Mouse (Mus musculus): ENCODE measurements at regions not wholly inside any gene's neighbourhood (a gene's known extent, or its start where the extent isn't known, plus 50 kb on each side); places are given as distances from the start of the nearest gene placed in this dataset.

DNA sequence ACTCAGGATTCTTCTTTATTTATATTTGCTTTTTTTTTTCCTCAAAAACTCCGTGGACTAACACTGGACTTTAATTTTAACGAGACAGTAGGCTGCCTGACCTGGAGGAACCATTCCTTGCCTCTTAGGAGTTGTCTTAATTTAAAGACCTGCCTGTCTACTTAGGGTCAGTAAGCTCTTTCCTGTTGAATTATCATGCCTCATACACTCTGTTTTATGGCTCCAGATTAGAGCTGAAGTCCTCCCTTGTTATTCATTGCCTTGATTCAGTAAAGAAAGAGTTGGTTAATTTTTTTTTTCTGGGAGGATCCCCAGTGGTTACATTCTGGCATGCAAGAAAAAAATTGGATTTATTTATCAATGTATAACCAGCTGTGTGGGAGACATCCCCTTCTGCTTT lies 187.3 kb upstream of the Cdh6 start:
- TF ChIP-seq CTCF (IDR thresholded peaks at IDR 0.05; ENCODE audit: insufficient read depth, low read depth, low read length) (no peak), POLR2A (IDR thresholded peaks at IDR 0.05; ENCODE audit: insufficient read depth, low read depth, low read length) (no peak)

All from olfactory bulb, adult 2 months (tissue).